Mouse (Mus musculus): ENCODE results near the gene BC048671. TPM values are rescaled to one million over a fixed set of nuclear protein-coding genes. Genes with fewer than 3 reads are reported as not detected.

BC048671 gene
- not detected for total RNA-seq (2021)
- long read RNA-seq, result 0 reads

DNA sequence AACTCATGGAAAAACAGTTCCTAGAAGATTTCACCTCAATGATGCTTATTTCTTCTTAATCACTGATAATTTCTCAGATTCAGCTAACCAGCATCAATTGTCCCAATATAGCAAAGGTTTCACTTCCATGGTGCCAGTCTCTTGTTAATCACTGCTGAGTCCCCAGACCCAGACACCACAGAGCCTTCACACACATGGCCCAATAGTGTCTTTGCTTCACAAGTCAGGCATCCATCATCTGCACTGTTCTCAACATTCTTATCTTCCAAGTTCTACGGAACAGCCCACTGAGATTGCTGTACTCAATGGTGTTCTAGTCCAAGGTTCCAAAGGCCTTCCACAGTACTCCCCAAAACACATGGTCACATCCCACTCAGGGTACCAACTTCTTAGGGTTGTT is at the start of gene BC048671:
TSS of gene BC048671 (plus strand) at position 301 of the 400 bp plus-strand sequence.
- DNase-seq (ENCODE audit: low spot score in 2 of 2), result no peak

DNA sequence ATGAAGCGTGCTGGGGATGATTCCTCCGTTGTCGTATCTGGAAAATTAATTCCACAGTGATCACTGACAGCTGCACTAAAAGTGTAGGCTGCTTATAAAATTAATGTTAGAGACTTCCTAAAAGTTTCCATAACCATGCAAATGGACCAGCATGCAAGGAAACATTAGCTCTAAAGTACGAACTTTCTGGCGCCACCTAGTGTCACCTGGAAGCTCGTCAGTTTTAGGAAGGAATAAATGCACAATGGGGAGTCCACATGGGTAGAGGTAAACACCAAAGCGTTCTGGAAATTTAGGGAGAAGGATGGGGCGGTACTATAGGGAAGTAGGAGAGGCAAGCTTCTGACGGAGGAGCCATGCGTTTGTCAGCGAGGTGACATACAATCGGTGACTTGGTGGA is 12.8 kb upstream of the BC048671 start:
- DNase-seq (ENCODE audit: low spot score in 2 of 2), result peak; percentile 20 to 25

DNA sequence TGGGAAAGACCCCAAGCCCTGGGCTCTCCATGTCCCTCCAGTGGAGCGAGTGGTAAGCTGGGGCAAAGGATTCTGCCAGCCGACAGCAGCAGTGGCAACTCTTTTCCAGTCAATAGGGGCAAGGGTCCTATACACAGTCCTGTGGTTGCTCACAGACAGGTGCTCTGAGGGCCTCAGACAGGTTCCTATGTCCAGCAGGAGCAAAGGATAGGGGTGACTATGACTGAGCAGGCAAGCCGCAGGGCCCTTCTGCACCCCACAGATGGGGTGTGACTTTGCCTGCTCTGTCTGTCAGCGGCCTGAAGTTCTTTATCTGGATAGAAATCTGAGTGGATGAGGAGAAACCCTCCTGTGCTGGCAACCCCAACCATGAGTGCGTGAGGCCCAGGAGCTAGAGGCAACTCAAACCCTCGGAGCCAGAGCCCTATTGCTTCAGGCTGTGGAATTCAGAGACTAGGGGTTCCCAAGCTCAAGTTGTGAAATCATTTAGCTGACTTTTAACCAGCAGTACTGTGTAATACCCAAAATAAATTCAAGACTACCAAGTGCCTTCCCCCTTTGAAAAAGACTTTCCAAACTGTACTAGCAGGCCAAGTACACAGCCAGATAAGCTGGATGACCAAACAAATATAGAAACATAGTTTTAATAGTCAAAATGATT is 5.4 kb downstream of the BC048671 start:
- DNase-seq (ENCODE audit: low spot score in 2 of 2), result no peak

DNA sequence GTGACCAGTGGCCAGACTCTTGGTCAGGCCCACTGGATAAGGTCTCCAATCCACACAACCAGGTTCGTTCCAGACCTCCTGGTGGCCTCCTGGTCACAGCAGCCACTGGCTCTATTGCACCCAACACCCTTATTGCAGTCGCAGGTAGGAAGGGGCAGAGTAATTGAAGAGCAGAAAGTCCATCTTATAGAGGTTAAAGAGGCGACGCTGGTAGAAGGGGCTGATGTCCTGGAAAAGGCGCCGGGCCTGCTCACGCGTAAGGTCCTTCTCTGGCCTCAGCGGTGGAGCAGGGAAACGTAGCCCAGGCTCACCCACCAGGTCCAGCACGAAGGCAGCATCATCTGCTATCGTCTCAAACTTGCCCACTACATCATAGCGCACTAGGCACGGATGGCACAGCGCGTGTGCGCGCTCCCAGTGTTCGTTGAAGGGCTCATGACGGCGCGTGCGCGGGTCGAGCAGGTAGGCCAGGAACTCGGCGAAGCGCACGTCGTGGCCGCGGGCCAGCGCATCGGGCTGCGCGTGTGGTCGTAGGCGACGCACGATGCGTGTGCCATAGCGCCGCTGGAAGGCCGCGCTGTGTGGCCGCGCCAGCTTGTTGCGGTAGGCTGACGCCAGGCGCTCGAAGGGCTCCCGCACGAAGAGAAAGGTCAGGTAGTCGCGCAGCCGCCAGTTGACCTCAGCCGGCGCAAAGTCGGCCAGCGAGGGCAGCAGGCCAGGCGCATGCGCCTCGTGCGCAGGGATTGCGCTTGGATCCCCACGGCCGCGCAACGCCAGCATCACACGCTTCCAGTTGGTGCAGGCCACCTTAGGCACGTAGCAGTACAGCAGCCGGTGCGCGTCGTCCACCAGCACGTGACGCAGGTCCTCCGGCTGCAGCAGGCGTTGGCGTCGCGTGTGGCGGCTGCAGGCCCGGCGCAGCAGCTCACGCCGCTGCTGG is 8.1 kb downstream of the BC048671 start:
- peak in 1 of 2 experiments; percentile 1 for DNase-seq (ENCODE audit: low spot score in 2 of 2)

DNA sequence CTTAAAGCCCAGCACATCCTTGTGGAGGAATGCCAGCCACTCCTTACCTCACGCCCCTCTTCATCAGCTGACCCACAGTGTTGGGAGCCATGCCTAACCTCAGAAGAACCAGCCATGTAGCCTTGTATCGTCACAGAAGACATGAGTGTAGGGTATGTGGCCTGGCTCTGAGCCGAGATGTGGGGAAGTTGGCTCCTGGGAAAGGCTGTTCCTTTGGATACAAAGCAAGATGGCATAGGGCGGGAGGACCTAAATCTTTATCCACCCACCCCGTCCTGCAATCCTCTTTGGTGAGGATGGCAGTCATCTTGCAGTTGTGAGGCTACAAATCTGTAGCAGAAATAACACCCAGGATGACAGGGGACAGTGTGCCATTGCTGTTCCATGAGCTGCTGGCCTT is 14.9 kb downstream of the BC048671 start:
- no peak for DNase-seq (ENCODE audit: low spot score in 2 of 2)

DNA sequence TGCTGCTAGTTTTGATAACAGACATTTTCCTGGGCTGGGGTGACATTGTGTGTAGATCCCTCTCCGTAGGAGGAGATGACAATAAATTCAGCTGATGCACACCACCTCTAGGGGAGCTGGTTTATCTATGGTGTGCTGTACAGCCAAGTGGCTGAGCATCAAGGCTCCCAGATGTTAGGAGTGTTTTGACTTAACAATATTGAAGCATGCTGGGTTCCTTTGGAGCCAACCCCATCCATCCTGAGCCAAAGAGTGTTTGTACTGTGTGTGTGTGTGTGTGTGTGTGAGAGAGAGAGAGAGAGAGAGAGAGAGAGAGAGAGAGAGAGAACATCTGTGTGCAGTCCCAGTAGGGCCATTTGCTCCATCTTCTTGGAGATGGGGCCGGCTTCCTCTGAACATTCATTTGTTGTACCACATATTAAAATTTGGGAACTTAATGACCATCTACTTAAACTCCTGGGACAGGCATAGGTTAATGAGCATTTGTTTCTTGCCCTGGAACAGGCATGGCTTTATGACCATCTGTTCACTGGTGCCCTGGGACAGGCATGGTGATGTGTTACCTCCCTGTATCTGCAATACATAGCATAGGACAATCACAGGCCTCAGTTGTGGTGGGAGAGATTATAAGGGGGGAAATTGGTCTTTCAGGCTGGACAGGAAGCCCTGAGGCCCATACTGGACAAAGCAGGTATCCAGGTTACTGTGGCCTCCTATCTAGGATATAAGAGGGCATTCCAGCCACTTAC is 16.7 kb downstream of the BC048671 start:
- DNase-seq (ENCODE audit: low spot score in 2 of 2), result no peak

DNA sequence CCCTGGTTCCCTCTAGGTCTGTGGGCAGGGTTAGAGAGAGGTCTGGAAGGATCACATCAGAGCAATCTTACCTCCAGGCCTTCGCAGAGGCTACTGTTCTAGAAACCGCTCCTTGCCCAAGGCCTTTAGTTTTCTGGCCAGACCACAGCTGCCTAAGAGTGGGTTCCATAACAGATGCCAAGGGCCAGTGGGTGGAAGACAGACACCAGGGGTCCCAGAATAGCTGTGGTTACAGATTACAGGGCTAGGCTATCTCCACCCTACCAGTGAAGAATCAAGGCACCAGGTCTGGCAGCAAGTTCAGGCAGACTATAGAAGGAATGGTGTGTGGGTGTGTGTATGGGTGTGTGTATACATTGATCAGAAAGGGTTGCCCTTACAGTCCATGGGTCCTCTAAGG is 18.0 kb downstream of the BC048671 start:
- DNase-seq (ENCODE audit: low spot score in 2 of 2), result no peak

DNA sequence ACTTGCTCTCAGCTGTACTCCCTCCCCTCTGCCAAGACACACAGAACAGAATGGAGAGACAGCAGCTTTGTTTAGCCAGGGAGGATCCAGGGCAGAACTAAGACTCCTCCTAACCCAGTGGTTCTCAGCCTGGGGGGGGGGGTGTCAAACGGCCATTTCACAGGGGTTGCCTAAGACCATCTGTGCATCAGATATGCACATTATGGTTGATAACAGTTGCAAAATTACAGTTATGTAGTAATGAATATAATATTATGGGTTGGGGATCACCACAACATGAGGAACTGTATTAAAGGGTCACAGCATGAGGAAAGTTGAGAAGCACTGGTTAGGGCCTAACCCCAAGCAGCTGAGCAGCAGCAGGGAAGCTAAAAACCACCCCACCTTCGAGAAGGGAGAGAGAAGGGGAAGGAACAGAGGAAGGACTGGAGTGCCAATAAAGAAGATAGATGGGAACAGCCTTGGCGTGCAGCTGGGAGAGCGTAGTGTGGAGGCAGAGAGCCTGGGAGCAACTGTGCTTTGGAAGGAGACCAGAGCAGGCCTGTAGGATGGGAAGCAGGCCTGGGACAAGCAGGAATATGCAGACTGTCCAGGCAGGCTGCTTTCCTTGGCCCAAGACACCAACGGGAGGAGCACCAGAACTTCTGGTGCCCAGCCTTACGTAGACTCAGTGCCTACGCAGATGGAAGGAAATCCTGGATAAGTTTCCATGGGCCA is 18.6 kb downstream of the BC048671 start:
- DNase-seq (ENCODE audit: low spot score in 2 of 2), result no peak

DNA sequence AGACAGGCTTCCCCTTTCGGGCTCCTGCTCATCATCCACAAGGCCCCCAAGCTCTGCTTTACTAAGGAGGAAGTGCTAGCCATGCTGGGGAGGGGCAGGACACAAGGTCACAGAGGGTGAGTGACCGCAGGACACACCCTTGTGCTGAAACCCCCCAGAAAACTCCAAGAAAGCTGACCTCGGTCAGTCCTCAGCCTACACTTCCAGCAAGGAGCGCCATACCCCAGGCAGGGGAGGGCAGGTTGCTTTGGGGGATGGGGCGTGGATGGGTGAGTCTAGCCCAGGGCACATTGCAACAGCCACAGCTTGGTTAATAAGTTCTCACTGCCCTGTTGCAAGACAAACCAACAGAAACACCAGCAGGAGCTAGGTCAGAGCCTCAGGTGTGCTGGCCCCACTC is 19.4 kb downstream of the BC048671 start:
- no peak for DNase-seq (ENCODE audit: low spot score in 2 of 2)

DNA sequence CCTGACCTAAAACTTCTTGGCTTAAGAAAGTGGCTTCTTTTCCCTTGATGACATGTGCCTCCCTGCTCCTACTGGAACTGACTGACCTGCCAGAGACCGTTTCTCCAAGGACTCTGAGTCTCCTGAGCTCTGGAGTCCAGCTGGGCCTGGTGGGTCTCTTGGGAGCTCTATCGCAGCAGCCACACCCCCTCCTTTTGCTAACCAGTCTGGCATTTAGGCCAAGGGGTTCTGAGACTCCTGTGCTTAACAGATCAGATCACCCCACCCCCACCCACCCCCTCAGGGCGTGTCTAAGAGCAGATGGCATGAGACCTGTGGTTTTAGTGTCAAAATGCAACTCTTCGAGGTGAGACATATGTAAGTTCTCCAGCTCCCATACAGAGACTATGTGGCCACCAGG is 20.8 kb downstream of the BC048671 start:
- no peak for DNase-seq (ENCODE audit: low spot score in 2 of 2)

DNA sequence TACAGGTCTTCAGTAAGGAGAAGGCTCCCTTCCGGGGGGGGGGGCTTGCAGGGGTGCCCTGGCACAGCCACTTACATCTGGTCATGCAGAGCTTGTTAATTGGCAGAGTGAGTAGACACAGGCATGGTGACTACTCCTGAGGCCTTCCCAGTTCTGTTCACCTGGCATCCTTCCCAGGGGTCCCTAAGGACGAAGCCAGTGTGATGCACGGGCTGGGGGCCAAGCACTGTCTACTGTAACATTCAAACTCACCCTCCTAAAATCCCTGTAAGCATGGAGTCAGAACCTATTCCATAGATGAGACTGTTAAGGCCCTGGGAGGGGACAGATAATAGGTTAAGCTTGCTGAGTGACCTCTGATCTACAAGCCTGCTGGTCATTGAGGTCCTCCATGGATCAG is 23.0 kb downstream of the BC048671 start:
- no peak for DNase-seq (ENCODE audit: low spot score in 2 of 2)

DNA sequence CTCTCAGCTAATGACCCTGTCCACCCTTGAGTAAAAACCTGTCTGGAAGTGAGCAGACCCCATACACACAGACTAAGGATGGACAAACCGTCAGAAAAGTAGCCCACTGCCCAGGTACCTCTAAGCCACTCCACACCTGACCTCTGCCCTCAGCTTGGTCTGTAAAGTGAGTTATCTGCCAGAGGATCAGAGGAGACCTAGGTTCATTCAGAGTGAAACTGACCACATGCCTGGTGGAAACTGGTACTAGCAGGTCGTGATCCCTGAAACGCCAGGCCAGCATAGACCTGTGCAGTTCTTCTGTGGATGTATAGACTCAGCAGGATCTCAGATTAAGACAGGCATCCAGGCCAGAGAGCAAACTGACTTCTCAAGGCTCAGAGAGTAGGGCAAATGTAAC is 23.4 kb downstream of the BC048671 start:
- DNase-seq (ENCODE audit: low spot score in 2 of 2), result no peak

DNA sequence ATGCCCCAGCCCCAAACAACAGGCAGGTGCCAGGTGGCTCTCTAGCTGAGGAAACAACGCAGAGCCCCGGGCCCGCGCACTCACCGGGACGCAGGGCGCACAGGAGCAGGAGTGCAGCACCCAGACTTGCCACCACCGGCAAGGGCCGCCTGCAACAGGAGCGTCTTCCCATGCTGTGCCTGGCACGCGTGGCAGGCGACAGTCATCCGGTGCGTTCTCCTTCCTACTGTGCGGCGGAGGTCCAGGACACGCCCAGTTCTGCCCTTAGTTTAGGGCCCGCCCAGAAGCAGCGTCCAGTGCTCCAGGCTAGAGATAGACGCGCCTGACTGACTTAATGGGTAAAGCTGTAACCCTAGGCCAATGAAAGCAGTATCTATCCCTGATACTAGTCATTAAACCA is 24.0 kb downstream of the BC048671 start, which contains the start of gene Chst13:
TSS of gene Chst13 (minus strand) at position 195 of the 400 bp plus-strand sequence.
- no peak for DNase-seq (ENCODE audit: low spot score in 2 of 2)

DNA sequence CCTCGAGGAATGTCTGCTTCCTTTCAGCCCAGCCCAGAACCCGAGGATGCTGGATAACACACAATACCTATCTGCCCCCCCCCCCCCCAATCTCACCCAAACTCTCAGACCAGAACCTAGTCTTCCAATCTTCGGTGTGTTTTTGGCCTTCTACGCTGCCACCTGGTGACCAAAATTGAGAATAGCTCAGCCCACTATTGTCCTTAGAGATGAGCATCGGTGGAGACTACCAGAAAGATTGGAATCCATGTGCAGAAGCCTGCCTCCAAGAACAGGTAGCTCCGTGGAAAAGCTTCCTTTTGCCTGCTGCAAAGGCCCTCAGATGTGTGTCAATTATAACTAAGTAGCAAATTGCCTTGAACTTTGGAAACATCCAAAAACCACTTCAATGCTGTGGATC is 26.7 kb downstream of the BC048671 start:
- peak; percentile 42 to 58 for DNase-seq (ENCODE audit: low spot score in 2 of 2)

DNA sequence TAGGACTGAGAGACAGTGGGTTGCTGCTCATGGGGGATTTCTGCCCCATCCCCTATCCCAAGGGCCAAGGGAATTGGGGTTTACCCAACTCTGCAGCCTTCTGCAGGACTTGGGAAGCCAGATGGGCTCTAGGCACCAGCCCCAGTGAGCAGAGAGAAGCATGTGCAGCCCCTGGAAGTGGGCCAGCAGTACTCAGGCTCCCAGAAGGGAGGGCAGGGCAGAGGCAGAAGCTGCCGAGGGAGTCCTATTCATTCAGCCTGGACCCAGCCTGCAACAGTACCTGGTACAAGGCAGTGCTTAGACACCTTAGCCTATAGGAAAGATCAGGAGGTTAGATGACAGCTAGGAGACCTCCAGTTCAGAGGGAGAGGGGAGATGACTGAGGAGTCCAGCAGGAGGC is 28.9 kb downstream of the BC048671 start:
- peak; percentile 79 to 83 for DNase-seq (ENCODE audit: low spot score in 2 of 2)

DNA sequence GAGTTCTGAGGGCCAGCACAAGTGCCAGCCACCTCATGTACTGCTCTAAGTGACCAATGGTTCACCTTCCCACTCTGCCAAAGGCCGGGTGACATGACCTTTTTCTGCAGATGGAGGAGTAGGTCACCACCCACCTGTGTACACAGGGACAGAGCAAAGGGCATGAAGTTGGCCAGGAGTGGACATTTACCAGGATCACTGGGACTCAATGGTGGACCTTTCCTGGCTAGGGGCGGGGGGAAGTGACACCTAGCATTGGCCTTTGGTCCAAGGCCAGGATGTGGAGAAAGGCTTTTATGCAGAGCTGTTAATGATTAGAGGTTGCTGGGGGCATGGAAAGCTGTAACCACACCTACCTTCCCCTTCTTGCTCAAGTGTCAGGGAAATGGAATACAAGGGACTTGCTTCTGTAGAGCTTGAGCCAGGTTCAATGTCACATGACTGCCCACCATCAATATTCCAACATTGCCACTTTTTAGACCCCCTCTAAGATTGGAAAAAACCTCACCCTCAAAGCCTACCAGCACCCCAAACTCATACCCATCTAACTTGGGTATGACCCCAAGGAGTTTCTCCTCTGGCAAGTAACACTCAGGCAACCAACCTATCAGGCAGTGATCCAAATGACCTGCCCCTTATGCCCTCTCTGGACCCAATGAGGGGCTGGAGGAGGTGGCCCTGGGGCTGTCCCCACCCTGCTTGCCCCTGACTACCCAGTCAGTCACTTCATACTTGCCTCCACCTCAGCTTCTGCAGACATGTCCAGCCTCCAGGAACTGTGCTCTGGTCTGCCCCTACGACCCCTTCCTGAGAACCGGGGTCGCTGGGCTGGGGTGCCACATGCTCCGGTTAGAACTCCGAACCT is 31.8 kb downstream of the BC048671 start, which contains the start of gene Uroc1:
TSS of gene Uroc1 (plus strand) at position 724 of the 865 bp plus-strand sequence.
- no peak for DNase-seq (ENCODE audit: low spot score in 2 of 2)

DNA sequence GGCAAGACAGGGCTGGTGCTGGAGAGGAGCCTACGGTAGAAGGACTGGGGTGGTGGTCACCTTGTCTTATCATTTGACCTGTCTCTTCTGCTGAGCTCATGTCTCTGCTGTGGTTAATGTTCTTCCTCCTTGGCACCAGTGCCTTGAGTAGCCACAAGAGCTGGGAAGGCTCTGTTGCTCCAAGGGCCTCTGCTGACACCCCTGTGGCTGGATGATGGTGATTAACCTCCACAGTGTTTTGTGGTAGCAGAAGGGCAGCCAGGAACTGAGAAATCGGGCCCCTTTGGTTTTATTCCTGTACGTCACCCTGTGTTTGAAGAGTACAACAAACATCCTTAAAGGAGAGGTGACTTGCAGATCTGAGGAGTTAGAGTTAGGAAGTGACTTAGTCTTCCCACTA is 33.2 kb downstream of the BC048671 start:
- DNase-seq (ENCODE audit: low spot score in 2 of 2), result no peak

DNA sequence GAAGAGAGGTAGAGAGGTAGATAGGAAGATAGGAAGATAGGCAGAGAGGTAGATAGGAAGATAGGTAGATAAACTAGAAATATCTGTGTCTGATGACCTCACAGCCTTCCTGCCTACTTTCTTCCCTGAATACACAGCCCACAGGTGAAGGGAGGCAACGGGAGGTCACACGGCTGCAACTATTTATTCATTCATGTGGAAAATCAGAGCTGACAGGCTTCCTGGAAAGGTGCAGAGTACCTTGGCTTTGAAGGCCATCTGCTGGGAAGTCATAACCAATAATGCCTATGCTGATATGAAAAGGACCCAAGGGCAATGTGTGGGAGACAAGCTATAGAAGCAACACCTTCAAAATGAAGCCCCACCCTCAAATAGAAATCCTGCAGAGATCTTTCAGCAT is 41.3 kb downstream of the BC048671 start:
- DNase-seq (ENCODE audit: low spot score in 2 of 2), result no peak

DNA sequence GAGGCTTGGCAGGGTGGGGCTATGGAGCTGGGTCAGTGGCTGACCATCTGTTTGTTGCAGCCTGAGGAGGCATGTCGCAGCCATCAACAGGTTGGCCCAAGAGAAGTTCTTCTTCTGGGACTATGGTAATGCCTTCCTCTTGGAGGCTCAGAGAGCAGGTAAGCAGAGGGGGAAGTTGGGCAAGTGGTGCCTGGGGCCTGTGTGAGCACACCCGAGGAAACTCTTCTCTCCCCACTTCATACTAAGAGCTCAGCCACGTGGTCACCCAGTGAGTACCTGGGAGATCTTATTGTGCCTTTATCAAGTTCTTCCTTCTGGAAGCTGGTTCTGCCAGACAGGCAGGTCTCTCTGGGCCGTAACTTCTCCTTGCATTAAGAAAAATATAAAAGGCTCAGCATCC is 46.2 kb downstream of the BC048671 start:
- no peak for DNase-seq (ENCODE audit: low spot score in 2 of 2)

DNA sequence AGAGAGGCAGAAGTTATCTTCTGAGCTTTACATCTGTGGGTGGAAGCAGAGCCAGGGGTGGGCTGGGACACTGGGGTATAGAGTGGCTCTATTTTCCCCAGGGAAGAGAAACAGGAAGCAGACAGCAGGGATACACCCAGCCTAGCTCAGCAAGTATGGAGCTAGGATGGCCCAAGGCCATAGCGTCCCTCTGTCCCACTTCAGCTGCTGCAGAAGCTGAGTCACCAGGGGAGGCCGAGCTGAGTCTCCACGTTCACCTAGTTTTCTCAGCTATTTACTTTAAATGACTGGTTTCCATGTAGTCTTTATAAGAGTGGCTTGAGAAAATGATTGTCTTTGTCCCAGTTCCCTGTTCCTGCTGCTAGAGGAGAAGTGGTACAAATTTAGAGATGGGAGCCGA is 47.5 kb downstream of the BC048671 start:
- no peak for DNase-seq (ENCODE audit: low spot score in 2 of 2)
